Mouse (Mus musculus) intestine, postnatal 0 days (tissue): ENCODE measurements at regions not wholly inside any gene's neighbourhood (a gene's known extent, or its start where the extent isn't known, plus 50 kb on each side); places are given as distances from the start of the nearest gene placed in this dataset.

Experiments
- ATAC-seq: fragments of 200-750 bp; cut with Nextera tagmentation; 2 replicates; pipeline ENCODE4 v1.8.0; 2017; ENCODE audit warnings: mild to moderate bottlenecking, moderate TSS enrichment, moderate library complexity
- H3K27ac ChIP-seq: fragments of 300-500 bp; sonication (generic); 2 replicates; pipeline ENCODE4 v1.5.1; 2014; ENCODE audit warnings: mild to moderate bottlenecking, low read depth, low read length, moderate library complexity
- H3K27me3 ChIP-seq: fragments of 300-500 bp; sonication (generic); replicated peaks from 2 replicates; pipeline ENCODE4 v1.6.1; 2014; ENCODE audit warnings: low read length, mixed read lengths; ENCODE audit not compliant: control insufficient read depth, insufficient read depth
- H3K36me3 ChIP-seq: fragments of 300-500 bp; sonication (generic); 2 replicates; pipeline ENCODE4 v1.6.1; 2014; ENCODE audit warnings: mild to moderate bottlenecking, moderate library complexity; ENCODE audit not compliant: control insufficient read depth, insufficient read depth
- H3K4me1 ChIP-seq: fragments of 300-500 bp; sonication (generic); replicated peaks from 2 replicates; pipeline ENCODE4 v1.6.1; 2014; ENCODE audit warnings: antibody characterized with exemption, low read length, mixed read lengths; ENCODE audit not compliant: control insufficient read depth, insufficient read depth
- H3K4me2 ChIP-seq: fragments of 300-500 bp; sonication (generic); replicated peaks from 2 replicates; pipeline ENCODE4 v1.6.1; 2014; ENCODE audit warnings: low read depth, mild to moderate bottlenecking, moderate library complexity
- H3K4me3 ChIP-seq: fragments of 300-500 bp; sonication (generic); 2 replicates; pipeline ENCODE4 v1.5.1; 2014; ENCODE audit warnings: low read depth, low read length
- H3K9ac ChIP-seq: fragments of 300-500 bp; sonication (generic); 2 replicates; pipeline ENCODE4 v1.6.1; 2014; ENCODE audit warnings: mild to moderate bottlenecking, low read depth, low read length
- H3K9me3 ChIP-seq: fragments of 300-500 bp; sonication (generic); 2 replicates; pipeline ENCODE4 v1.6.1; 2016; ENCODE audit warnings: mixed run types; ENCODE audit not compliant: control insufficient read depth
- CTCF ChIP-seq: sonication (generic); IDR thresholded peaks from 2 replicates; pipeline ENCODE4 v1.5.1; 2016; ENCODE audit warnings: low read depth, mild to moderate bottlenecking, control low read depth, antibody characterized with exemption, moderate library complexity
- WGBS: fragments of 180-500 bp; shearing (Covaris S2); extraction: QIAGEN DNeasy Blood & Tissue Kit; methylation state at CpG from one replicate; pipeline ENCODE4 v1.1.7; 2014; 5-methylcytosine and 5-hydroxymethylcytosine counted together

DNA sequence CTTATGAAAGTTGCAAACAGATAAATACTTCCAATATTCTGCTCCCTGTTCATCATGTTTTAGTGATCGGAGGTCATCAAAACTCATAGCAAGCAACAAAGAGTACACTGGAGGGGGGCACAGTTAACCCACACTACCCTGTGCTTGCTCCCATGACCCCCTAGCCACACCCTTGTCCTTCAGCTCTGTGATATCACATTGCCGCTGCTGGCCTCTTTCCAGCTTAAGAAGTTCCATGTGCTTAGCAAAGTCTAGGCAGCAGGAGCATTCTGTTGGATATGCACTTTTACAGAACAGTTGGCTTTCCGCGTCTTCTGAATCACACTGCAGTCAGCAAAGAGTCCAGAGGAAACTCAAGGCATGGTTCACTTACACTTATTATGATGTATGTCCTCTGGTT, 180.4 kb upstream of the Gm17509 start:
- ATAC-seq = no peak
- H3K27me3 ChIP-seq = no peaks in the 10 kb centered on the region
- TF ChIP-seq CTCF = no peak

DNA sequence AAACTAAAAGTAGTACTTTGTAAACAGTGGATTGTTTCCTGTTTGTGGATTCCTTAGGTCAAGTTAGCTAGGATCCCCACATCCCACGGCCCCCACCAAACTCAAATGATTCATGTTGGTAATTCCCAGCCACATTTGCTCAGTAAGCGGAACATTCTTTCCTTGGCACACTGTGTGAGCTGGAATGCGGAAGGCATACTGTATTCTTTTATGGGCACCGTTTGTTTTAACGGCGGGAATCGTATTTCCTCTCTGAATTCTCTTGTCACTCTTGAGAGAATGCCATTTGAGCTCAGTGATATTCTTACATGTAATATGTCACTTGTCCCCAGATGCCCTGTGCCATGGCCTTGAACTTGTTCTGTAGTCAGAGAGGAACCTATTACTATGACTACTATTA, 189.1 kb upstream of the Gm17509 start:
- Histone ChIP-seq H3K4me3 (no peak overlapping the region), H3K4me2 (no peak overlapping the region), H3K9ac (no peak overlapping the region), H3K27ac (no peak overlapping the region), H3K27me3 (no peaks in the 10 kb centered on the region), H3K36me3 (no peaks in the 10 kb centered on the region), H3K9me3 (no peaks in the 10 kb centered on the region), H3K4me1 (no peaks in the 10 kb centered on the region)
- ATAC-seq = no peak
- WGBS = 74% methylated on average over 7 of the region's 7 CpGs
- TF ChIP-seq CTCF = no peak

More for the DNA sequence above, 180.4 kb upstream of the Gm17509 start:
- Histone ChIP-seq H3K4me3 (no peak overlapping the region), H3K27ac (no peak overlapping the region), H3K9ac (no peak overlapping the region), H3K4me2 (no peak overlapping the region), H3K4me1 (no peaks in the 10 kb centered on the region), H3K36me3 (no peaks in the 10 kb centered on the region), H3K9me3 (no peaks in the 10 kb centered on the region)
- WGBS = 70% methylated on average over 4 of the region's 4 CpGs

DNA sequence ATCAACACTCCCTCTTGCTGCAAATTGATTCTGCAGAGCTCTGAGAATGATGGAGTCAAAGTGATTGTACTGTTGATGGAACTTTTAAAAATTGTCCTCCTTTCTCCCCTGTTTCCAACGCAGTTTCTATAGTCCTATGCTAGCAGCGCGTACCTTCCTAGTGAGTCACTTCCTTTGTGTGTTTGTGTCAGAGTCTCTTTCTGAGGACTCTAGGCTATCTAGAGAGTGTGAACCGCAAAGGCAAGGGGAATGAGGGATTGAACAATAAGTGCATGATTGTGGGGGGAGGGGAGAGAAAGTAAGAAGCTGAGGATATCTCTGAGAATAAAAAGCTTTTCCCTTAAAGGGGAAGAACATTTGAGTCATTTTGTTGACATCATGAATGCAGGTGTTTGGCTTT, 188.5 kb upstream of the Hcn1 start:
- no peak overlapping the region for H3K9ac ChIP-seq
- H3K4me2 ChIP-seq = no peak overlapping the region
- ATAC-seq = no peak
- no peaks in the 10 kb centered on the region for H3K36me3 ChIP-seq
- 84% methylated on average over 4 of the region's 4 CpGs for WGBS
- no peaks in the 10 kb centered on the region for H3K4me1 ChIP-seq
- H3K9me3 ChIP-seq = no peaks in the 10 kb centered on the region
- no peak overlapping the region for H3K27ac ChIP-seq
- H3K4me3 ChIP-seq = no peak overlapping the region
- H3K27me3 ChIP-seq = no peaks in the 10 kb centered on the region
- TF ChIP-seq CTCF = no peak

DNA sequence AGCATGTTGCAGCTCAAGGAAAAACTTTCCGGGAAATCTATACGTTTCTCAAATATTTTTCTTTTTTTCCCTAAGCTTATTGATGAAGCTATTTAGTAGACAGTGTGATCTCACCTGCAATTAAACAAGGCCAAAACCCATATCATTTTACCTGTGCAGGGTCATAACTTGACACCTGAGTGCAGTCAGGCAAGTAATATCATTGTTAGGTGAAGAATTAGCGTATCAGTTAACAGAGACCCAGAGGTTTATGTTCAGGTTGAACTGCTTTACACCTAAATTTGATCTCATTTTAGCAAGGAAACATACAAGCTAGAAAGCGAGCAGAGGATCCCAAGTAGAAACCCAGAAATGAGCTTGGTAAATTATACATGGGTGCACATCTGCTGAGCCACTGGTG, 178.6 kb upstream of the Hcn1 start:
- no peaks in the 10 kb centered on the region for H3K27me3 ChIP-seq
- no peak overlapping the region for H3K27ac ChIP-seq
- H3K9ac ChIP-seq = no peak overlapping the region
- H3K36me3 ChIP-seq = no peaks in the 10 kb centered on the region
- no peak for ATAC-seq
- WGBS = 90% methylated on average over 4 of the region's 4 CpGs
- H3K4me3 ChIP-seq = no peak overlapping the region
- no peaks in the 10 kb centered on the region for H3K4me1 ChIP-seq
- TF ChIP-seq CTCF = no peak
- H3K4me2 ChIP-seq = no peak overlapping the region
- H3K9me3 ChIP-seq = no peaks in the 10 kb centered on the region

DNA sequence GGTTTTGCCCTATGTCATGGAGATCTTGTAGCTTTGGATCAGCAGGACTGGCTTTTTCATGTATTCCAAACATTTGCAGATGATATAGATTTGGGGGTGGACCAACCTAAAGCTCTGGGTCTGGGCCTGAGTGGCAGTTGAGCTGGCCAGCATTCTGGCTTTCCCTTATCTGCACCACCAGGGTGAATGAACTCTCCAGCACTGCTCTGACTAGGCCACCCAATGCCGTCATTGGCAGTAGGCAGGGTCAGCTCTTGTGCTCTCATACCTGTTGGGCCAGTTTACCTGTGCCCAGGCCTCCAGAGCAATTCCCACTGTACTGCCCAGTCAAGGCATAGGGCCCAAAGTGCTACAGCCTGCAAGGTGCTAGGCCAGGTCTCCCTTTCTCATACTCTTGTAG, 177.1 kb upstream of the Hcn1 start:
- no peaks in the 10 kb centered on the region for H3K36me3 ChIP-seq
- no peaks in the 10 kb centered on the region for H3K27me3 ChIP-seq
- no peak for ATAC-seq
- H3K4me1 ChIP-seq = no peaks in the 10 kb centered on the region
- H3K9ac ChIP-seq = no peak overlapping the region
- no peaks in the 10 kb centered on the region for H3K9me3 ChIP-seq
- H3K4me3 ChIP-seq = no peak overlapping the region
- H3K4me2 ChIP-seq = no peak overlapping the region
- H3K27ac ChIP-seq = no peak overlapping the region
- 60% methylated on average over 1 of the region's 1 CpGs for WGBS
- no peak for TF ChIP-seq CTCF

DNA sequence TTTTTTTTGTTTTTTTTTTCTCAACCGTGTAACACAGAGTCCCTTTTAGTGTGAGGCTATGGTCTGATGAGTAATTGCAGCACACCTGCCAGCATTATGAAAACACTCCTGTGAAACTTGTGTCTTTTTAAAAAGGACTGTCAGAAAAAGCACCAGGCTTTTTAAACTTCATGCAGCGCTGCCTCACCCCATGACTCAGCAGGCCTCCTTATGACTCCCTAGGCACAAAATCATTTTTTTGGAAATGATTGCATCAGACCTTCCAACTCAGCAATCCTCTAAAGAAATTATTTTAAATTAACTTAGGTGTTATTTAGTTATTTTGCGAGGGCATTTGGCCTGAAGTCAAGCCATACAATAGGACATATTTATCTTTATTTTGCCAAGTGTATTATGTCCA, 134.7 kb upstream of the Hcn1 start:
- H3K4me3 ChIP-seq = no peak overlapping the region

DNA sequence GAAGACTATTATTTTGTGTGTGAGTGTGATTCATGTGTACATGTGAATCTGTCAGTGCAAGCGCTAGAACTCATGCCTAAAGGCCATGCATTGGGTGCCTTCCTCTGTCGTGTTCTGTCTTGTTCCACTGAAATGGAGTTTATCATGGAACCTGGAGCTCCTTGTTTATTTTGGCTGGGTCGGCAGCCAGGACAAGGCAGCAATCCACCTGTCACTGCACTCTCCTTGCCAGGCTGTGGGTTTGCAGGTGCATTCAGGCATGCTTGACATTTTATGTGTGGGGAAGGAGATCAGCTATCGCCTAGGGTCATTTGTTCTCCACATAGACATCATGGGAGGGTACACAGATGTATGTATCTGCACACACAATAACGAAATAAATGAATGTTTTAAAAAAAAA, 129.4 kb upstream of the Hcn1 start:
- H3K4me3 ChIP-seq = no peak overlapping the region

More for the DNA sequence above, 134.7 kb upstream of the Hcn1 start:
- Histone ChIP-seq H3K9ac (no peak overlapping the region), H3K27me3 (no peaks in the 10 kb centered on the region), H3K4me1 (no peaks in the 10 kb centered on the region), H3K27ac (no peak overlapping the region), H3K36me3 (no peaks in the 10 kb centered on the region), H3K9me3 (no peaks in the 10 kb centered on the region), H3K4me2 (no peak overlapping the region)
- 75% methylated on average over 3 of the region's 3 CpGs for WGBS
- ATAC-seq = no peak
- no peak for TF ChIP-seq CTCF

More for the DNA sequence above, 129.4 kb upstream of the Hcn1 start:
- no peak overlapping the region for H3K9ac ChIP-seq
- no peak for TF ChIP-seq CTCF
- WGBS = 63% methylated on average over 5 of the region's 5 CpGs
- no peaks in the 10 kb centered on the region for H3K36me3 ChIP-seq
- H3K27ac ChIP-seq = no peak overlapping the region
- no peaks in the 10 kb centered on the region for H3K27me3 ChIP-seq
- H3K4me2 ChIP-seq = no peak overlapping the region
- no peaks in the 10 kb centered on the region for H3K4me1 ChIP-seq
- no peaks in the 10 kb centered on the region for H3K9me3 ChIP-seq
- no peak for ATAC-seq
